Mouse (Mus musculus): ENCODE results near the gene Glg1. TPM values are rescaled to one million over a fixed set of nuclear protein-coding genes. Genes with fewer than 3 reads are reported as not detected.
"Not testable (repeated sequence)": the region's sequence is repeated elsewhere in the genome, so short reads cannot be mapped to it uniquely, and the experiment has no call there.

Gene Glg1
- polyA plus RNA-seq, 1 experiment from 2014 or later, result 43.7 TPM

DNA sequence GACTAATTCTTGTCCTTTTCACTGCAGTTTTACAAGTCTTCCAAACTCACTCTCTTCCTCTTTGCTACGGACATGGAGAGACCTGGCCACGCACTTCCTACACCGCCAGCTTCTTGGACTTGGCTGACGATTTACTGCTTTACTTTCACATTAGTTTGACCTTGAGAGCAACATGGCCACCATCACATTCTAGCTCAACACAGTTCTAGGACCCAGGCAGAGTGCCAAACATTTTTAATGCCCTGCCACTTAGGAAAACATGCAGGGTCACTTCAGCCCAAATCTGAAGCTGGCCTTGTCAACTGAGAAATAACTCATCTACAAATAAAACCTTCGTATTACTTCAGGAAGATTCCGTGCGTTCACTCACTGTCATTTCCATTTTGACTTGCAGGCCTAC, 32.7 kb upstream of the Glg1 start:
- H3K4me2 ChIP-seq (ENCODE audit: low read depth, low read length), result no peak overlapping the region
- H3K4me3 ChIP-seq (ENCODE audit: low read length), result no peak overlapping the region
- H3K27me3 ChIP-seq (replicated peaks; ENCODE audit: control insufficient read depth, insufficient read depth, low read length), result no peaks in the 10 kb centered on the region
- no peak overlapping the region for H3K27ac ChIP-seq (ENCODE audit: low read length)
- no peaks in the 10 kb centered on the region for H3K4me1 ChIP-seq (ENCODE audit: control insufficient read depth, insufficient read depth, low read length)
- no peak for ATAC-seq
- 84% methylated on average over 7 of the region's 7 CpGs for WGBS
- no peak overlapping the region for H3K9ac ChIP-seq (ENCODE audit: low read depth, low read length)
- peaks cover 21% of the 10 kb centered on the region for H3K36me3 ChIP-seq (ENCODE audit: control insufficient read depth, insufficient read depth, low read length)
- H3K9me3 ChIP-seq (ENCODE audit: control insufficient read depth, low read length), result no peaks in the 10 kb centered on the region

DNA sequence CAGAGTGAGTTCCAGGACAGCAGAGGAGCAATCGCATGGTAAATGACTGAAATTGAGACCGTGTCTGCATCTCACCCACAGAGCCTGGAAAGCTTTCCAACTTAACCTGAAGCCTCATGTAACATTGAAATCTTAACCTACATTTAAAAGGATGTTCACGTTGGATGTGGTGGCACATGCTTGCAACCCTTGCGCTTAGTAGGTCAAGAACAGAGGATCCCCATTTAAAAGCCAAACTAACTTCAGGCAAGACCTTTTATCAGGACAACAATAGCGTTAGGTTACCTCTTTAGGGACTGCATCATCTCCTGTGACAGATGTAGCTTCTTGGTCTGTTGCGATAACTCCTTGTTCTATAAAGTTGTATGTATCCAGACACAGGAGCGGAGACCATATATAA, 31.6 kb upstream of the Glg1 start:
- H3K9ac ChIP-seq (ENCODE audit: low read depth, low read length), result no peak overlapping the region
- WGBS, result 97% methylated on average over 7 of the region's 7 CpGs
- H3K4me1 ChIP-seq (ENCODE audit: control insufficient read depth, insufficient read depth, low read length), result no peaks in the 10 kb centered on the region
- no peak overlapping the region for H3K4me3 ChIP-seq (ENCODE audit: low read length)
- peaks cover 22% of the 10 kb centered on the region for H3K36me3 ChIP-seq (ENCODE audit: control insufficient read depth, insufficient read depth, low read length)
- no peaks in the 10 kb centered on the region for H3K9me3 ChIP-seq (ENCODE audit: control insufficient read depth, low read length)
- no peak overlapping the region for H3K4me2 ChIP-seq (ENCODE audit: low read depth, low read length)
- no peaks in the 10 kb centered on the region for H3K27me3 ChIP-seq (replicated peaks; ENCODE audit: control insufficient read depth, insufficient read depth, low read length)
- no peak for ATAC-seq
- no peak overlapping the region for H3K27ac ChIP-seq (ENCODE audit: low read length)

DNA sequence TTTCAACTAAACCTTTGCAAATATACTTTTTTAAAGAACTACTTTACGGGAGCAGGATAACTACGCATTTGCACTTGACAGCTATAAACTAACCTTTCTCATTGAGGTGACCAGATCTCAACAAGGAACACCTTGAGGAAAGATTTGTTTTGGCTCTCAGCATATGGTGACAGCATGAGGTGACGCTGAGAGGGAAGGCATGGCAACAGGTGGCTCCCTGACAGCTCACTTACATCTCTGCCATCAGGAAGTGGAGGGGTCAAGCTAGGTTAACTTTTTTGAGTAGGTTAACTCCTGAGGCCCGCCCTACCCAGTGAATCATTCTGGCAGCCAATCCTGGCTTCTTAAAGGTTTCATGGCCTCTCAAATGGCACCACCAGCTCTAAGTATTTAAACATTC, 26.6 kb upstream of the Glg1 start:
- Histone ChIP-seq H3K9ac (ENCODE audit: low read depth, low read length) (no peak overlapping the region), H3K27me3 (replicated peaks; ENCODE audit: control insufficient read depth, insufficient read depth, low read length) (no peaks in the 10 kb centered on the region), H3K4me2 (ENCODE audit: low read depth, low read length) (no peak overlapping the region), H3K27ac (ENCODE audit: low read length) (no peak overlapping the region), H3K4me1 (ENCODE audit: control insufficient read depth, insufficient read depth, low read length) (no peaks in the 10 kb centered on the region), H3K9me3 (ENCODE audit: control insufficient read depth, low read length) (no peaks in the 10 kb centered on the region), H3K36me3 (ENCODE audit: control insufficient read depth, insufficient read depth, low read length) (peaks cover 40% of the 10 kb centered on the region), H3K4me3 (ENCODE audit: low read length) (no peak overlapping the region)
- WGBS, result 85% methylated on average over 4 of the region's 4 CpGs
- no peak for ATAC-seq

DNA sequence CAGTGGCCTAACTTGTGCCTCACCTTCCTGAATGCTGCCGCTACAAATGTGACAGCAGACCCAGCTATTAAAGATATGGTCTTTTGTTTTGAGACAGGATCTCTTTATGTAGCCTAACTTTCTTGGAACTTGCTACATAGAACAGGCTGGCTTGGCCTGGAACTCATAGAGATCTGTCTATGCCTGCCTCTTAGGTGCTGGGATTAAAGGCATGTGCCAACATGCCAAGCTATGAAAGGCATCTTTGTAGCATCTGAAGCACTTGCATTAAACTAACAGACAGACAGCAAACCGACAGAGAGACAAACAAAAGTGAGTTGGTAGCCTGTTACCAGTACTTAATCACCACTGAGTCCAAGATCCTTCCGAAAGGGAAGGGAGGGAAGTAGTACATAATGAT, 23.1 kb upstream of the Glg1 start:
- no peak for ATAC-seq
- no peaks in the 10 kb centered on the region for H3K27me3 ChIP-seq (replicated peaks; ENCODE audit: control insufficient read depth, insufficient read depth, low read length)
- H3K4me3 ChIP-seq (ENCODE audit: low read length), result no peak overlapping the region
- no peak overlapping the region for H3K9ac ChIP-seq (ENCODE audit: low read depth, low read length)
- no peaks in the 10 kb centered on the region for H3K4me1 ChIP-seq (ENCODE audit: control insufficient read depth, insufficient read depth, low read length)
- no peak overlapping the region for H3K4me2 ChIP-seq (ENCODE audit: low read depth, low read length)
- no peak overlapping the region for H3K27ac ChIP-seq (ENCODE audit: low read length)
- WGBS, result 93% methylated on average over 3 of the region's 3 CpGs
- peaks cover 41% of the 10 kb centered on the region for H3K36me3 ChIP-seq (ENCODE audit: control insufficient read depth, insufficient read depth, low read length)
- no peaks in the 10 kb centered on the region for H3K9me3 ChIP-seq (ENCODE audit: control insufficient read depth, low read length)

DNA sequence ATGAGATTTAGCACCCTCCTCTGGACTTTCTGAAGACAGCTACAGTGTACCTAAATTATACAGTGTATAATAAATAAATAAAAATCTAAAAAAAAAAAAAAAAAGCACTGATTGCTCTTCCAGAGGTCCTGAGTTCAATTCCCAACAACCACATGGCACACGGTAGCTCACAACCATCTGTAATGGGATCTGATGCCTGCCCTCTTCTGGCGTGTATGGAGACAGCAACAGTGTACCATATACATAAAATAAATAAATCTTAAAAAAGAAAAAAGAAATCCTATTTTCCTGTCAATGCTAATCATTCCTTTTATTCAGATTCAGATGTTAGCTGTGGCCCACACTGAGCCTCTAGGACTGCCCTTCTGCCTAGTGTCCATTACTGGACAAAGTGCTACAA, 9.3 kb upstream of the Glg1 start:
- no peak overlapping the region for H3K4me3 ChIP-seq (ENCODE audit: low read length)
- 61% methylated on average over 2 of the region's 2 CpGs for WGBS
- no peak overlapping the region for H3K27ac ChIP-seq (ENCODE audit: low read length)
- ATAC-seq, result no peak
- no peak overlapping the region for H3K9ac ChIP-seq (ENCODE audit: low read depth, low read length)
- H3K36me3 ChIP-seq (ENCODE audit: control insufficient read depth, insufficient read depth, low read length), result 0 out of 2 replicates have a peak, but pooled peaks cover 2% of the 10 kb centered on the region
- H3K27me3 ChIP-seq (replicated peaks; ENCODE audit: control insufficient read depth, insufficient read depth, low read length), result no peaks in the 10 kb centered on the region
- H3K9me3 ChIP-seq (ENCODE audit: control insufficient read depth, low read length), result no peaks in the 10 kb centered on the region
- H3K4me1 ChIP-seq (ENCODE audit: control insufficient read depth, insufficient read depth, low read length), result no peaks in the 10 kb centered on the region; the same call in 1 of the 2 replicates
- no peak overlapping the region for H3K4me2 ChIP-seq (ENCODE audit: low read depth, low read length)

DNA sequence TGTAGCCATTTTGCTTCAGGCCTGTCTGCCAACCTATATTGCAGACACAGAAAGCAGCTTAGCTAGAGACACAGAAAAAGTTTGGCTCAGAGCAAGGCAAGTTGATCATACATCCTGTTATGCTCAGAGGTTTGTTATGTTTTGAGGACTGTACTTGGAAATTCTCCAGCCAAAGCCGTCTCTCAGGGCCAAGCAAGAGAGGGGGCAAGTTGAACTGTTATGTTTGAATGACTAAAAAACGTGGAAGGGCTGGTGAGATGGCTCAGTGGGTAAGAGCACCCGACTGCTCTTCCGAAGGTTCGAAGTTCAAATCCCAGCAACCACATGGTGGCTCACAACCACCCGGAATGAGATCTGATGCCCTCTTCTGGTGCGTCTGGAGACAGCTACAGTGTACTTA, 7.1 kb upstream of the Glg1 start:
- not testable (repeated sequence) for H3K27ac ChIP-seq (ENCODE audit: low read length); H3K9me3 ChIP-seq (ENCODE audit: control insufficient read depth, low read length); H3K4me1 ChIP-seq (ENCODE audit: control insufficient read depth, insufficient read depth, low read length); H3K27me3 ChIP-seq (replicated peaks; ENCODE audit: control insufficient read depth, insufficient read depth, low read length); ATAC-seq; H3K36me3 ChIP-seq (ENCODE audit: control insufficient read depth, insufficient read depth, low read length); H3K4me3 ChIP-seq (ENCODE audit: low read length); H3K9ac ChIP-seq (ENCODE audit: low read depth, low read length); H3K4me2 ChIP-seq (ENCODE audit: low read depth, low read length)
- WGBS, result 73% methylated on average over 7 of the region's 7 CpGs

DNA sequence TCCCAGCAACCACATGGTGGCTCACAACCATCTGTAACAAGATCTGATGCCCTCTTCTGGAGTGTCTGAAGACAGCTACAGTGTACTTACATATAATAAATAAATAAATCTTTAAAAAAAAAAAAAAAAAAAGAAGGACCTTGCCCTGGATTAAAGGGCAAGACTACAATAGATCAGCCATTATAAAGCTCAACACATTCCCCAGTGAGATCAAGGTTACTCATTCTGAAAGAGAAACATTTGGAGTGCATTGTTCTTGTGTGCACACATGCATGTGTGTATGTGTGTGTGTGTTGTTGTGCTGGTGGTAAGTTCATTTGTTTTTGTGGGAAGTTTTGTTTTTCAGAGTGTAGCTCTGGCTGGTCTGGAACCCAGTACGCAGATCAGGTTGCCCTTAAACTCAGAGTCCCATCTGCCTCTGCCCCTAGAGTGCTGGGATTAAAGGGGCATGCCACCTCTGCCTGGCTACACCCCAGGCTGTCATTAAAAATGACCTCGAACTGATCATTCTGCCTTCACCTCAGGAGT, 5.7 kb upstream of the Glg1 start:
- Histone ChIP-seq H3K27ac (ENCODE audit: low read length) (no peak overlapping the region), H3K36me3 (ENCODE audit: control insufficient read depth, insufficient read depth, low read length) (no peaks in the 10 kb centered on the region), H3K27me3 (replicated peaks; ENCODE audit: control insufficient read depth, insufficient read depth, low read length) (no peaks in the 10 kb centered on the region), H3K4me2 (ENCODE audit: low read depth, low read length) (no peak overlapping the region), H3K4me3 (ENCODE audit: low read length) (no peak overlapping the region), H3K9me3 (ENCODE audit: control insufficient read depth, low read length) (no peaks in the 10 kb centered on the region), H3K9ac (ENCODE audit: low read depth, low read length) (no peak overlapping the region), H3K4me1 (ENCODE audit: control insufficient read depth, insufficient read depth, low read length) (no peaks in the 10 kb centered on the region; the same call in 1 of the 2 replicates)
- ATAC-seq, result peak; percentile 34; the same call in 1 of the 2 replicates
- 73% methylated on average over 2 of the region's 2 CpGs for WGBS

DNA sequence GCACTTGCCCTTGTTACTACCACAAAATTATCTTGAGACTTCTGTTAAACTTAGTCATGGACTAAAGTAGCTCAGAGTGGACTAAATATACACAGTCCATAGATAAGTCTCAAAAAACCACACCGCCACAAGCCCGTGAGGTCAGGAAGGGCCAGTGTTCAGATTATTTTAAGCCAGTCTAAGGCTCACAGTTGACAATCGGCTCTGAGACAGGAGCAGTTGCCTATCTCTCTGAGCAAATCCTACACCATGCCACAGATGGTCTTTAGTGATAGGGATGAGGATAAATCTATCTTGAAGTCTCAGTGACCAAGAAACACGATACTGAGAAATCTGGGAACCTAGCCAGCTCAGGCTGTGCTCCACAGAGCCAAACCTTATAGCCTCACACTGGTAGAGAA, 3.0 kb upstream of the Glg1 start:
- Histone ChIP-seq H3K4me3 (ENCODE audit: low read length) (no peak overlapping the region), H3K9ac (ENCODE audit: low read depth, low read length) (no peak overlapping the region), H3K27ac (ENCODE audit: low read length) (no peak overlapping the region), H3K4me1 (ENCODE audit: control insufficient read depth, insufficient read depth, low read length) (peaks cover 2% of the 10 kb centered on the region), H3K4me2 (ENCODE audit: low read depth, low read length) (no peak overlapping the region), H3K9me3 (ENCODE audit: control insufficient read depth, low read length) (no peaks in the 10 kb centered on the region), H3K27me3 (replicated peaks; ENCODE audit: control insufficient read depth, insufficient read depth, low read length) (no peaks in the 10 kb centered on the region), H3K36me3 (ENCODE audit: control insufficient read depth, insufficient read depth, low read length) (no peaks in the 10 kb centered on the region)
- ATAC-seq, result no peak
- WGBS, result 65% methylated on average over 4 of the region's 4 CpGs

DNA sequence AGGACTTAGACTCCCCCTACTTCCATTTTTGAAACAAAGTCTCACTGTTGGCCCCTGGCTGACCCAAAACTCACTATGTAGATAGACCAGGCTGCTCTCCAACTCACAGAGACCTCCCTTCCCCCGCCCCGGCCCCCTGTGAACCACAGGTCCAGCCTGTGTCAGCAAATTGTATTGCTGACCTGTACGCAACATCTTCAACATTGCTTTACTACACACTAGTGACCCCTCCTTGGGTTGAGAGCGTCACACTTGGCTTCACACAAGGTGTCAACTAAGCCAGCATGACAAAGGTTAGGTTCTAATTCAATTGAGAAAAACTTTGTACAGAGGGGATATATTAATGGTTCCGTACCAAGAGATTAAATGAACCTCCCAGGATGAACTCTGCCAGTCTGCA, 1.2 kb upstream of the Glg1 start:
- 94% methylated on average over 5 of the region's 5 CpGs for WGBS
- Histone ChIP-seq H3K27me3 (replicated peaks; ENCODE audit: control insufficient read depth, insufficient read depth, low read length) (no peaks in the 10 kb centered on the region), H3K9me3 (ENCODE audit: control insufficient read depth, low read length) (no peaks in the 10 kb centered on the region), H3K9ac (ENCODE audit: low read depth, low read length) (no peak overlapping the region), H3K27ac (ENCODE audit: low read length) (no peak overlapping the region), H3K4me3 (ENCODE audit: low read length) (no peak overlapping the region), H3K36me3 (ENCODE audit: control insufficient read depth, insufficient read depth, low read length) (no peaks in the 10 kb centered on the region), H3K4me2 (ENCODE audit: low read depth, low read length) (no peak overlapping the region), H3K4me1 (ENCODE audit: control insufficient read depth, insufficient read depth, low read length) (peaks cover 2% of the 10 kb centered on the region)
- no peak for ATAC-seq

DNA sequence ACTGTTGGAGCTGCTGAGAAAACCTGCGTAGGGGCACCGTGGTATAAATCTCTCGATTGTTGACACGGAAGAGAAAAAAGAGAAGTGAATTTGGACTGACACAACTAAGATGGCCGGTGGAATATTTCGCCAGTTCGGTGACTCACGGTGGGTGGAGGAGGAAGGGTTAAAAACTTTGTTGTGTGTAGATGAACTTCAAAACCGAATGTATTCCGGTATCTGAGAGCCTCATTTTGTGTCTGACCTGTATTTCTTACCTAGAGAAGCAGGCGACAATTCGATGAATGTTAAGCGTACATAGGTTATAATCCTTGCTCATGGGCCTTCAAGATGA, 359 bp upstream of the Glg1 start:
- H3K27ac ChIP-seq (ENCODE audit: low read length), result peak overlapping the region; percentile 100
- H3K9ac ChIP-seq (ENCODE audit: low read depth, low read length), result peak overlapping the region; percentile 95
- peak overlapping the region; percentile 62 for H3K4me2 ChIP-seq (ENCODE audit: low read depth, low read length)
- peaks cover 2% of the 10 kb centered on the region; the same call in 1 of the 2 replicates for H3K4me1 ChIP-seq (ENCODE audit: control insufficient read depth, insufficient read depth, low read length)
- H3K4me3 ChIP-seq (ENCODE audit: low read length), result peak overlapping the region; percentile 88
- no peaks in the 10 kb centered on the region for H3K36me3 ChIP-seq (ENCODE audit: control insufficient read depth, insufficient read depth, low read length)
- ATAC-seq, result peak; percentile 39; the same call in 1 of the 2 replicates
- no peaks in the 10 kb centered on the region for H3K9me3 ChIP-seq (ENCODE audit: control insufficient read depth, low read length)
- 9% methylated on average over 13 of the region's 13 CpGs for WGBS
- H3K27me3 ChIP-seq (replicated peaks; ENCODE audit: control insufficient read depth, insufficient read depth, low read length), result no peaks in the 10 kb centered on the region
